Mouse (Mus musculus): Measurements from ENCODE around the gene Actl7b.

DNA sequence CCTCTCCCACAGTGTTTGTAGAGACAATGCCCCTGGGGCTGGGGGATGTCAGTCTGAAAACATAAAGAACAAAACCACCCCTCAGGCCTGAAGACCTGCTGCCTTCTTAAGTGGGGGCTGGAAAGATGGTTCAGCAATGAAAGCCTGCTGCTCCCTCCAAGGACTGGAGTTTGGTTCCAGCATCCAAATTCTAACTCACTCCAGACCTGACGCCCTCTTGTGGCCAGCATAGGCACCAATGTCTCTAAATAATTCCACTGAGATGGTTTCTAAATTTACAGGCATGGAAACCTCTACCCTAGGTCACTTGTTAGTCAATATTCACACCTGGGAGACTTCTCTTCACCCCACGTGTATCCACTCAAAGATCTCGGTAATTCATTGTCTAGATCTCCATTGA lies 19.8 kb downstream of the Actl7b start:
- peak; percentile 74 for TF ChIP-seq CTCF (IDR thresholded peaks at IDR 0.05)
- no peak for TF ChIP-seq EP300 (IDR thresholded peaks at IDR 0.05)
